Mouse (Mus musculus): ENCODE measurements around the gene Edem1. TPM values are rescaled to one million over a fixed set of nuclear protein-coding genes. Genes with fewer than 3 reads are reported as not detected.
A peak's percentile ranks its signal among the peaks of the same experiment; 100 is the strongest.

Gene Edem1
- 28.9 and 42.9 TPM in 2 replicates for polyA plus RNA-seq (2015; fragmentation: Nextera tagmentation; extraction: Ambion mirVana)

DNA sequence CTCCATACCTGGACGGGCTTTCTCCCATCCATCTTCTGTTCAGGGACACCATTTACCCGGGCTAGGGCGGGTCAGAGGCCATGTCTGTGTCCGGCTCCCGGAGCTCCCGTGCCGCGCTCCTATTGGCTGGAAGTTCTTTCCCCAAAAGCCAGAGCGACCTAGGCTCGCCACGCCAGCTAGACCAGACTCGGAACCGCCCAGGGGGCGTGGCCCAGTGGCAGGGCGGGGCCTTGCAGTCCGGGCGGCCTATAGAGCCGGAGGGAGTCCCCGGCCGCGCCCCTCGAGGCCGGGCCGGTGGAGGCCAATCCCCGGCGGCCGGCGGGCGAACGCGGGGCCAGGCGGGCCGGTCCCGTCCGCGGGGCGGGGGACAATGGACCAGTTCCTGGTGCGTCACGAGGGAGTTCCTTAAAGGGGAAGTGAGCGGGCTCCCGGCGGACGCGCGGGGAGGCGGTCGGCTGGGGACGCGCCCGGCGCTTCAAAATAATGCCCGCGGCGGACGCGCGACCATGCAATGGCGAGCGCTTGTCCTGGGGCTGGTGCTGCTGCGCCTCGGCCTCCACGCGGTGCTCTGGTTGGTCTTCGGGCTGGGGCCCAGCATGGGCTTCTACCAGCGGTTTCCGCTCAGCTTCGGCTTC, at the start of gene Edem1:
Edem1 (plus strand) TSS at position 408 of the 635 bp plus-strand sequence.
- Histone ChIP-seq H3K27ac (ENCODE audit: low read length) (peak within 1 kb of the TSS; percentile 87), H3K9ac (ENCODE audit: low read depth, low read length) (peak within 1 kb of the TSS; percentile 95), H3K4me1 (ENCODE audit: control insufficient read depth, insufficient read depth, low read length) (peaks cover 19% of the 10 kb centered on the region), H3K36me3 (ENCODE audit: control insufficient read depth, insufficient read depth, low read length) (no peaks in the 10 kb centered on the region), H3K4me3 (ENCODE audit: low read length) (peak within 1 kb of the TSS; percentile 98), H3K9me3 (ENCODE audit: control insufficient read depth, low read length) (no peaks in the 10 kb centered on the region), H3K27me3 (replicated peaks; ENCODE audit: control insufficient read depth, insufficient read depth, low read length) (no peaks in the 10 kb centered on the region), H3K4me2 (ENCODE audit: low read depth, low read length) (peak within 1 kb of the TSS; percentile 81)
- ATAC-seq, result peak; percentile 99
- 0% methylated on average over 67 of the region's 67 CpGs for WGBS

DNA sequence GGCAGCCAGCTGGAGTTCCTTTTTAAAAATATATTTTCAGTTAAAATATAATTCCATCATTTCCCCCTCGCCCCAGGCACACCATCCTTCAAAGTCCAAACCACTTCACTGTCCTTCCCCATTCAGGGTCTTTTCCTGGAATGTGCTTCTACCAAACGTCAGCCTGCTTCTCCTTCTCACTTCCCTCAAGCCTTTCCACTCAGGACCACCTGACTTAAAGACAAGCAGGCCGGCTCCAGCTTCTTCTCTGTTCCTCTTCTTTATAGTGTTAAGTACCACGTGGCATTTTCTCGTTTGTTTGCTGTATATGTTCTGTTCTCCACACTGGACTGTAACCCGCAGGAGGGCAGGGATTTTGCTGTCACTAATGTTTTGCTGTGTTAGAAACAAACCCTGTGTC, 46.6 kb upstream of the Edem1 start:
- H3K27ac ChIP-seq (ENCODE audit: low read length), result no peak overlapping the region
- no peak for ATAC-seq
- H3K36me3 ChIP-seq (ENCODE audit: control insufficient read depth, insufficient read depth, low read length), result no peaks in the 10 kb centered on the region
- H3K4me2 ChIP-seq (ENCODE audit: low read depth, low read length), result no peak overlapping the region
- 63% methylated on average over 6 of the region's 6 CpGs for WGBS
- no peak overlapping the region for H3K9ac ChIP-seq (ENCODE audit: low read depth, low read length)
- H3K9me3 ChIP-seq (ENCODE audit: control insufficient read depth, low read length), result no peaks in the 10 kb centered on the region
- H3K4me1 ChIP-seq (ENCODE audit: control insufficient read depth, insufficient read depth, low read length), result peaks cover 19% of the 10 kb centered on the region
- no peaks in the 10 kb centered on the region for H3K27me3 ChIP-seq (replicated peaks; ENCODE audit: control insufficient read depth, insufficient read depth, low read length)
- no peak overlapping the region for H3K4me3 ChIP-seq (ENCODE audit: low read length)

DNA sequence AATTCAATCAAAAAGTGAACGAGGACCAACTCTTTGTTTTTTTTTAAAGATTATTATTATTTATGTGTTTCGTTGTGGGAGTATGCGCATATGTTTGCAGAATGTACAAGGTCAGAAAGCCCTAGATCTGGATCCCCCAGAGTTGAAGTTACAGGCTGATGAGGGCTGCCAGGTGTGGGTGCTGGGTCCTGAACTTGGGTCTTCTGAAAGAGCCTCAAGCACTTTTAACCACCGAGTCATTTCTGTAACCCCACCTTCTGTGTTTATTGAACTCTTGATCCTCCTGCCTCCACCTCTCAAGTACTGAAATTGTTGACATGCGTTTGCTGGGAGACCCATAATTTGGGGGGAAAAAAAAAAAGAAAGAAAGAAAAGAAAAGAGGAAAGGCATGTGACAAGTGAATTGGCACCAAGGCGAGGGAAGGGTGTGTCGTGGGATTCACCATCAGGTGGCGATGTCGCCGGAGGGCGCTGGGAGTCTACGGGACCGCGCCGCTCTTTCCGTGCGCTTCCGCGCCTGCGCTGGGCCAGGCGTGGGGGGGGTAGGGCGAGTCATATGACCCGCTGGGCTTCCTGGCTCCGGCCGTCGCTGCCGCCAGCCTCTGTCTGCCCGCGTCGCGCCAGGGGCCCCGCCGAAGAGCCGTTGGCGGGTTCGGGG, 45.8 kb upstream of the Edem1 start, which contains the start of gene Arl8b:
Arl8b (plus strand) TSS at position 574 of the 658 bp plus-strand sequence.
- H3K27me3 ChIP-seq (replicated peaks; ENCODE audit: control insufficient read depth, insufficient read depth, low read length), result no peaks in the 10 kb centered on the region
- H3K9me3 ChIP-seq (ENCODE audit: control insufficient read depth, low read length), result no peaks in the 10 kb centered on the region
- H3K4me1 ChIP-seq (ENCODE audit: control insufficient read depth, insufficient read depth, low read length), result peaks cover 19% of the 10 kb centered on the region
- peak within 1 kb of the TSS; percentile 83 for H3K27ac ChIP-seq (ENCODE audit: low read length)
- no peaks in the 10 kb centered on the region for H3K36me3 ChIP-seq (ENCODE audit: control insufficient read depth, insufficient read depth, low read length)
- ATAC-seq, result peak; percentile 85
- H3K4me2 ChIP-seq (ENCODE audit: low read depth, low read length), result peak within 1 kb of the TSS; percentile 73
- H3K9ac ChIP-seq (ENCODE audit: low read depth, low read length), result peak within 1 kb of the TSS; percentile 97
- peak within 1 kb of the TSS; percentile 90 for H3K4me3 ChIP-seq (ENCODE audit: low read length)
- WGBS, result 10% methylated on average over 36 of the region's 36 CpGs

DNA sequence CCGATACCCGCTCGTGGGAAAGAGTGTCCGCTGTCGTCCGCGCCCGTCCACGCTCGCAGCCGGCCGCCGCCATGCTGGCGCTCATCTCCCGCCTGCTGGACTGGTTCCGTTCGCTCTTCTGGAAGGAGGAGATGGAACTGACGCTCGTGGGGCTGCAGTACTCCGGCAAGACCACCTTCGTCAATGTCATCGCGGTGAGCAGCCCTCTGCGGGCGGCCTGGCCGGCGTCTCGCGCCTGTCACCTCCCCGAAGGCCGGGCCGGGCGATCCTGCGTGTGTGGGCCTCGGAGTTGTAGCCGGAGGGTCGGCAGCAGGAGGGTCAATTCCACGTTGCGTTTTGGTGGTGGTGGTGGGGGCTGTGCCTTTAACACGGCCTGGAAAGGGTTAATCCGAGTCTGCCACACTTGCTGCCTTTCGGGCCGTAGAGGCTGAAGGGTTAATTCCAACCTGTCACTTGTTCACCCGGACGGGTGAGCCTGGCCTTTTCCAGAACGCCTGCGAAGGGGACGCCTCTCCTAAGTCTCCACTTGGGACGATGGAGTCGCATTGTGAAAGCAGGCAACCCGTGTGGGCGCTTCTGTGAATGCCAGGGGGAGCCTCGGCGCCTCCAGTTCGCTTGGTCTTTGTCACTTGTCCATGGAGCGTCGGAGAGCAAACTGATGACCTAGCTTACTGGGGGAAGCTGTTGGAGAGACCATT, 45.1 kb upstream of the Edem1 start:
- peak overlapping the region; percentile 90 for H3K4me3 ChIP-seq (ENCODE audit: low read length)
- peak; percentile 51 for ATAC-seq
- H3K9ac ChIP-seq (ENCODE audit: low read depth, low read length), result peak overlapping the region; percentile 97
- no peaks in the 10 kb centered on the region for H3K9me3 ChIP-seq (ENCODE audit: control insufficient read depth, low read length)
- H3K4me1 ChIP-seq (ENCODE audit: control insufficient read depth, insufficient read depth, low read length), result peaks cover 19% of the 10 kb centered on the region
- H3K27me3 ChIP-seq (replicated peaks; ENCODE audit: control insufficient read depth, insufficient read depth, low read length), result no peaks in the 10 kb centered on the region
- H3K36me3 ChIP-seq (ENCODE audit: control insufficient read depth, insufficient read depth, low read length), result no peaks in the 10 kb centered on the region
- peak overlapping the region; percentile 73 for H3K4me2 ChIP-seq (ENCODE audit: low read depth, low read length)
- H3K27ac ChIP-seq (ENCODE audit: low read length), result peak overlapping the region; percentile 83
- WGBS, result under 1% methylated on average over 57 of the region's 57 CpGs

GRCm38 (mm10) chr6:108784056-108784455, 44.4 kb upstream of the Edem1 start:
- H3K4me1 ChIP-seq (ENCODE audit: control insufficient read depth, insufficient read depth, low read length), result peaks cover 19% of the 10 kb centered on the region
- H3K4me2 ChIP-seq (ENCODE audit: low read depth, low read length), result peak overlapping the region; percentile 73
- 18% methylated on average over 11 of the region's 11 CpGs for WGBS
- H3K36me3 ChIP-seq (ENCODE audit: control insufficient read depth, insufficient read depth, low read length), result no peaks in the 10 kb centered on the region
- peak overlapping the region; percentile 97 for H3K9ac ChIP-seq (ENCODE audit: low read depth, low read length)
- no peaks in the 10 kb centered on the region for H3K27me3 ChIP-seq (replicated peaks; ENCODE audit: control insufficient read depth, insufficient read depth, low read length)
- H3K9me3 ChIP-seq (ENCODE audit: control insufficient read depth, low read length), result no peaks in the 10 kb centered on the region
- H3K4me3 ChIP-seq (ENCODE audit: low read length), result peak overlapping the region; percentile 90
- peak overlapping the region; percentile 83 for H3K27ac ChIP-seq (ENCODE audit: low read length)
- ATAC-seq, result peak; percentile 69

DNA sequence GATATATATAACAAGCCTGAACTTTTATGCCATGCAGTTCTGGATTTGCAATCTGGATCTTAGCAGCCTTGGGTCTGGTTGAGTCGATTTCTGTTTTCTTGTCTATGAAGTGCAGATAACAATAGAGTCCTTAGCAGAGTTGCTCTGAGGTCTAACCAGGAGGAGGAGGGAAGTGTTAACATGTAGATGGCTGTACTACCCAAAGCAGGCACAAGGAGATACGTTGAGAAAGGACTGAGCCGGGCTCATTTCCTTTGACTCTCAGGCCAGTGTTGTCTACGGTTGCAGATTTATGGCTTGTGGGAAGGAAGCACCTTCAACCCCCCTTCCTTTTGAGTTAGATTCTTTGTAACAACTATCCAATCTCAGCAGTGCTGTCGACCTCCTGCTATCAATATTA, 43.6 kb upstream of the Edem1 start:
- no peak overlapping the region; the same call in 1 of the 2 replicates for H3K9ac ChIP-seq (ENCODE audit: low read depth, low read length)
- H3K9me3 ChIP-seq (ENCODE audit: control insufficient read depth, low read length), result no peaks in the 10 kb centered on the region
- H3K27ac ChIP-seq (ENCODE audit: low read length), result no peak overlapping the region
- no peaks in the 10 kb centered on the region for H3K36me3 ChIP-seq (ENCODE audit: control insufficient read depth, insufficient read depth, low read length)
- WGBS, result 35% methylated on average over 5 of the region's 5 CpGs
- H3K4me1 ChIP-seq (ENCODE audit: control insufficient read depth, insufficient read depth, low read length), result peaks cover 19% of the 10 kb centered on the region
- H3K4me3 ChIP-seq (ENCODE audit: low read length), result peak overlapping the region; percentile 90
- no peaks in the 10 kb centered on the region for H3K27me3 ChIP-seq (replicated peaks; ENCODE audit: control insufficient read depth, insufficient read depth, low read length)
- no peak for ATAC-seq
- peak overlapping the region; percentile 73 for H3K4me2 ChIP-seq (ENCODE audit: low read depth, low read length)

DNA sequence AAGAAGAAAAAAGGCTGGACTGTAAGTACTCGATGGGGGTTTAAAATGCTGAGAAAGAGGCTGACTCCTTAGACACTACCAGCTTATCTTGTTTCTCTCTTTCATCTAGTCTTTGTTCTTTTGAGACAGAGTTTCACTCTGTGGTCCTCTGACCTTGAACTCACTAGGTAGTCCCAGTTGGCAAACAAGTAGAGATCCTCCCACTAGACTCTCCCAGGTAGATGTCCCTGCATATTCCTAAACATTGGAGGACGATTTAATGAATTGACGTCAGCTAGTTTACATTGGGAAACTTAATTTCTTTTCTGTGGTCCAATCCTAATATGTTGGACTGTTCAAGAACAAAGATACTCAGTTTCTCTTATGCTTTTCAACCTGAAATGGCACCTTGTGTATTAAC, 42.9 kb upstream of the Edem1 start:
- ATAC-seq, result no peak
- peaks cover 19% of the 10 kb centered on the region for H3K4me1 ChIP-seq (ENCODE audit: control insufficient read depth, insufficient read depth, low read length)
- H3K27ac ChIP-seq (ENCODE audit: low read length), result no peak overlapping the region
- no peak overlapping the region; the same call in 1 of the 2 replicates for H3K4me2 ChIP-seq (ENCODE audit: low read depth, low read length)
- H3K27me3 ChIP-seq (replicated peaks; ENCODE audit: control insufficient read depth, insufficient read depth, low read length), result no peaks in the 10 kb centered on the region
- WGBS, result 62% methylated on average over 3 of the region's 3 CpGs
- no peaks in the 10 kb centered on the region for H3K36me3 ChIP-seq (ENCODE audit: control insufficient read depth, insufficient read depth, low read length)
- H3K9me3 ChIP-seq (ENCODE audit: control insufficient read depth, low read length), result no peaks in the 10 kb centered on the region
- H3K4me3 ChIP-seq (ENCODE audit: low read length), result no peak overlapping the region
- H3K9ac ChIP-seq (ENCODE audit: low read depth, low read length), result no peak overlapping the region

- H3K36me3 ChIP-seq (ENCODE audit: control insufficient read depth, insufficient read depth, low read length), result no peaks in the 10 kb centered on the region
Measured at GRCm38 (mm10) chr6:108791498-108791897, 36.9 kb upstream of the Edem1 start.

DNA sequence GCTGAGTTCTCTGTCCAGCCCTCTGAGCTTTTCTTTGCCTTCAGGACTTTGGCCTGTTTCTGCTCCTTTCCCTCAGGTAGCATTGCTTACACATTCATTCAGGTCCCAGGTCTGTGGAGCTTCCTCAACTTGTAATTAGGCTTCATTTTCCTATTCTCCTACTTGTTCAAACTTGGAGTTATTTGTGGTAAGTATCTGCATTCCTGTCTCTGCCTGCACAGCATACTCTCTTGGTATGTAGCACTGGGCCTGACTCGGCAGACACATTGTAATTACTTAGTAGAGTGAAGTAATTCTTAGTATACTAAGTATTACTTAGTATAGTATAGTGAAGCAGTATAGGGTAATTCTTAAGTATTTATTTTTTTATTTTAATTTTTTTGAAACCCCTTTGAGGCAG, 32.5 kb upstream of the Edem1 start:
- Histone ChIP-seq H3K27me3 (replicated peaks; ENCODE audit: control insufficient read depth, insufficient read depth, low read length) (no peaks in the 10 kb centered on the region), H3K4me3 (ENCODE audit: low read length) (no peak overlapping the region)
- ATAC-seq, result no peak

More at GRCm38 (mm10) chr6:108791498-108791897, 36.9 kb upstream of the Edem1 start:
- Histone ChIP-seq H3K9ac (ENCODE audit: low read depth, low read length) (no peak overlapping the region), H3K27me3 (replicated peaks; ENCODE audit: control insufficient read depth, insufficient read depth, low read length) (no peaks in the 10 kb centered on the region), H3K4me3 (ENCODE audit: low read length) (no peak overlapping the region), H3K27ac (ENCODE audit: low read length) (no peak overlapping the region), H3K9me3 (ENCODE audit: control insufficient read depth, low read length) (no peaks in the 10 kb centered on the region), H3K4me2 (ENCODE audit: low read depth, low read length) (no peak overlapping the region), H3K4me1 (ENCODE audit: control insufficient read depth, insufficient read depth, low read length) (peaks cover 7% of the 10 kb centered on the region; the same call in 1 of the 2 replicates)
- no peak for ATAC-seq
- WGBS, result 64% methylated on average over 5 of the region's 5 CpGs

More for the DNA sequence above, 32.5 kb upstream of the Edem1 start:
- no peak overlapping the region for H3K27ac ChIP-seq (ENCODE audit: low read length)
- no peak overlapping the region for H3K4me2 ChIP-seq (ENCODE audit: low read depth, low read length)
- H3K9ac ChIP-seq (ENCODE audit: low read depth, low read length), result no peak overlapping the region
- WGBS, result 66% methylated on average over 1 of the region's 1 CpGs
- H3K9me3 ChIP-seq (ENCODE audit: control insufficient read depth, low read length), result no peaks in the 10 kb centered on the region
- H3K4me1 ChIP-seq (ENCODE audit: control insufficient read depth, insufficient read depth, low read length), result peaks cover 10% of the 10 kb centered on the region; the same call in 1 of the 2 replicates
- no peaks in the 10 kb centered on the region for H3K36me3 ChIP-seq (ENCODE audit: control insufficient read depth, insufficient read depth, low read length)

Data from intestine, embryonic 16.5 days (tissue).